Mouse (Mus musculus): ENCODE results near the gene Ubac1. TPM values are rescaled to one million over a fixed set of nuclear protein-coding genes. Genes with fewer than 3 reads are reported as not detected.

Gene Ubac1
- 69.7 and 73.3 TPM in 2 replicates for polyA plus RNA-seq (2012; rRNA removed; ENCODE audit: low replicate concordance)

DNA sequence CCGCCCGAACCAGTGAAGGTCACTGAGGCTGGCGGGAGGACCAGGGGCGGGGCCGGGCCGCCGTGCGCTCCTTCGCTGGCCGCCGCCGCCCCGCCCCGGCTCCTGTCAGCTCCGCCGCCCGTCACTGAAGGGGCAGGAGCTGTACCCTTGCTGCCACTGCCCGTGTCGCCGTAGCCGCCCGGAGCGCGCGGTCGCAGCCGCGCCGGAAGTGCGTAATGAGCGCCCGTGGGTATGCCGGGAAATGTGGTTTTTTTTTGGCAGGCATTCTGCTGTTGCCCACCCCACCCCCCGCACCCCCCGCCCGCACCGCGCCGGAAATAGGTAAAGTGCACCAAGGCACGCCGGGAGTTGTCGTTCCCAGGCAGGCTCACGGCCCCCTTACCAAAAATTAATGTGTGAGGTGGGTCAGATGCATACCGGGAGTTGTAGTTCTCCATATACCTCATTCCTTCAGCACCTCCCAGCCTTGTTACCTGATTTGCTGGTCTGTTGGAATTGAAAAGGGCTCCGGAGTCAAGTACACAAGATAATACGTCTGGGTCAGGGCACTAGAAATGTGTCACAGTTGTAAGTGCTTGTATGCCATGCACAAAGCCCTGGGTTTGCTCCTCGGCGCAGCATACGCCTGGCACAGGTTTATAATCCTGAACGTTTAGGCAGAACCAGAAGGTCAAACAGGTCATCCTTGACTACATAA lies at the start of gene Ubac1:
Gene Ubac1, minus strand, starts transcription at position 187 of the 697 bp plus-strand sequence.

DNA sequence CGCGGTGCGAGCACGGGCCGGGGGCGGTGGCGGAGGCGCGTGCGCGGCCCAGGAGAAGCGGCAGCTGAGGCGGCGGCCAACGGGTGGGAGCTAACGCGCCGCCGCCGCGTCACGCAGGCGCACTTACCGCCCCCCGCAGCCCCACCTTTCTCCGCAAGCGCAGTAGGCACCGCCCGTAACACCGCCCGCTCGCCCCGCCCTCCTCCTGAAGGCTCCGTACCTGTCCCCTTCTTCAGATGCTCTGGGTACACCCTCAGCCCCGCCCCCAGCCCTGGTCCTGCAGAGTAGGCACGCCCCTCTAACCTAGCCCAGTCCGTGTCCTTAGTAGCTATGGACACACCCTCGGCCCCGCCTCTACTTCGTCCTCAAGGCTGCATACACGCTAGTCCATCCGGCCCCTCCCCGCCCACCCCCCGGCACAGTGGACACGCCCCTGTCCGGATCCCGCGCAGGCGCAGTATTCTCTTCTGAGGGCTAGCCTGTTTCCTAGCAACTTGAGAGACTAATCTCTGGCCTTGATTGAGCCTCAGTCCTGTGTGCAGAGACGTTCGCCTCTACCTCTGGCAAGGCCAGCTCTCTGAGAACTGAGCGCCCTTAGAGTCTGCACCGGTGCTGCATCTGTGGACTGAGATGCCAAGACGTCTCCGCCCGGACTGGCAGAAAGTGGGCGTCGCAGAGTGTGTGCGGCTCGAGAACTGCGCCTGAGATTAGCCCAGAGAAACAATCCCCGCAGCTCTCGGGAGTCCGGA lies 38.2 kb downstream of the Ubac1 start, which contains the start of gene Camsap1:
Gene Camsap1, minus strand, starts transcription at position 124 of the 749 bp plus-strand sequence.

Other genes starting within 250 kb of the Ubac1 start
- not detected in 2 replicates for gene Lcn11, start 244.7 kb downstream of the Ubac1 start, polyA plus RNA-seq (2012; rRNA removed; ENCODE audit: low replicate concordance)
- gene Gm13539, start 239.5 kb downstream of the Ubac1 start, polyA plus RNA-seq (2012; rRNA removed; ENCODE audit: low replicate concordance): not detected in 2 replicates
- gene Glt6d1, start 205.9 kb downstream of the Ubac1 start, polyA plus RNA-seq (2012; rRNA removed; ENCODE audit: low replicate concordance): not detected in 2 replicates
- gene Lcn9, start 198.6 kb downstream of the Ubac1 start, polyA plus RNA-seq (2012; rRNA removed; ENCODE audit: low replicate concordance): 0.44 and 2.1 TPM in 2 replicates
- gene Sohlh1, start 174.5 kb downstream of the Ubac1 start, polyA plus RNA-seq (2012; rRNA removed; ENCODE audit: low replicate concordance): not detected in 2 replicates
- 1.5 and 1.7 TPM in 2 replicates for gene Kcnt1, start 158.0 kb downstream of the Ubac1 start, polyA plus RNA-seq (2012; rRNA removed; ENCODE audit: low replicate concordance)
- 7.2 and 22.4 TPM in 2 replicates for gene Camsap1, start 38.5 kb downstream of the Ubac1 start, polyA plus RNA-seq (2012; rRNA removed; ENCODE audit: low replicate concordance)
- gene Nacc2, start 101.5 kb upstream of the Ubac1 start, polyA plus RNA-seq (2012; rRNA removed; ENCODE audit: low replicate concordance): 64.0 and 90.7 TPM in 2 replicates
- gene Lhx3, start 186.5 kb upstream of the Ubac1 start, polyA plus RNA-seq (2012; rRNA removed; ENCODE audit: low replicate concordance): not detected in 2 replicates
- 14.7 and 18.8 TPM in 2 replicates for gene Qsox2, start 215.8 kb upstream of the Ubac1 start, polyA plus RNA-seq (2012; rRNA removed; ENCODE audit: low replicate concordance)

Data from subcutaneous adipose tissue, adult 2 months (tissue).